12 mouse cellular contexts compared by ENCODE assay signal in the genomic region with DNA sequence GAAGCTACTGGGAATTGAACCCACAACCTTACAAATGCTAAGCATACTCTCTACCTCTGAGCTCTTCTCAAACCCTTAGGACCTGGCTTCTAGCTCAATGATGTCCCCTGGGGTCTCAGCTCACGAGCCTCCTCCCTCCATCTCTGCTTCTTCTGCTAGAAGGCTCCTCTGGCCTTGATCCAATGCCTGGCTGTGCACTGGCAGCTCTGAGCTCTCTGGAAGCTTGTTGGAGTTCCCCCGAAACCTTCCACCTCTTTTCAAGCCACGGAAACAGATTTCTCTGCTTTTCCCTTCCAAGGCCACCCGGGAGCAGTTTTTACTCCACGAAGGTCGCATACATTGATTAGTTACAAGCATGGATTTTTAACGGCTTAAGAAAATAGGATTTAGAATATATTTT.
A peak's percentile ranks its signal among the peaks of the same experiment; 100 is the strongest.
DNase-seq lines count a peak whose midpoint lies in the region; ATAC-seq lines count a peak whose summit lies in the region.
"Had no signal": no experiment of that assay in that cellular context is flagged by ENCODE, and none has a peak within 500 bp of the region (broad histone marks: within the 10 kb centered on the region; RNA-seq: fewer than 3 reads in every experiment).

No protein-coding gene starts in this region.

- ATAC-seq in activated CD4-positive, CD25-positive, alpha-beta regulatory T cell, adult 4 months, result no peak
- ATAC-seq: inflammation-experienced regulatory T-cells, adult 6 months; lung, postnatal 0 days had no signal

- peak; percentile 87 for DNase-seq in left cerebral cortex, postnatal 4 days
- DNase-seq in left cerebral cortex, adult 11 months (ENCODE audit: low spot score), result no peak
- DNase-seq in Muller cell, postnatal 12 days (ENCODE audit: inconsistent ontology term), result peak; percentile 10
- DNase-seq in adrenal gland, adult 8-10 months, result peak; percentile 12
- DNase-seq in cerebellum, adult 8-10 months, result peak; percentile 19
- no peak for DNase-seq in thymus, postnatal 10 days (ENCODE audit: low spot score in 2 of 2)
- DNase-seq: embryo, embryonic 11 days; heart, adult 2 months; thymus, postnatal 14 days had no signal

- intact Hi-C loops in left cerebral cortex, postnatal 4 days (cut with DNase I), result no loop called here

Comparison
In these comparisons a context has a peak if more than half of its experiments do, and no peak if none do; other contexts are left out.
1. DNase-seq: peak in left cerebral cortex, postnatal 4 days (single experiment), Muller cell, postnatal 12 days (single experiment), adrenal gland, adult 8-10 months (single experiment) and cerebellum, adult 8-10 months (single experiment); none in left cerebral cortex, adult 11 months (single experiment) and thymus, postnatal 10 days (0 of 2).